Mouse (Mus musculus): ENCODE results near the gene Casc3. TPM values are rescaled to one million over a fixed set of nuclear protein-coding genes. Genes with fewer than 3 reads are reported as not detected.

Gene Casc3
- total RNA-seq, 4 experiments from 2014 or later: 34.3 to 47.2 (median 41.6) TPM

GRCm38 (mm10) chr11:98873900-98874299 lies 69.2 kb downstream of the Casc3 start:
- DNase-seq: no peak

- no peak for DNase-seq
Measured at GRCm38 (mm10) chr11:98877001-98877400, 72.3 kb downstream of the Casc3 start.

Other genes starting within 250 kb of the Casc3 start
- gene Ormdl3, start 217.5 kb upstream of the Casc3 start, total RNA-seq (2022): 100 to 1,000 TPM; 102 to 147 (median 129) TPM
- not detected for gene Lrrc3c, start 206.6 kb upstream of the Casc3 start, total RNA-seq (2022)
- gene Gm12355, start 179.2 kb upstream of the Casc3 start, total RNA-seq (2022): 10 to 100 TPM; 12.6 to 16.2 (median 14.5) TPM
- 10 to 100 TPM in 1 of 4 experiments, 1 to 10 TPM in 3; 1.5 to 14.3 (median 4.9) TPM for gene Gsdma3, start 178.5 kb upstream of the Casc3 start, total RNA-seq (2022)
- under 1 TPM in 1 of 4 experiments, not detected in 3; 0.63 TPM for gene Gsdma2, start 158.1 kb upstream of the Casc3 start, total RNA-seq (2022)
- not detected for gene Gsdma, start 140.6 kb upstream of the Casc3 start, total RNA-seq (2022)
- gene Psmd3, start 122.4 kb upstream of the Casc3 start, total RNA-seq (2022): 100 to 1,000 TPM; 115 to 121 (median 117) TPM
- gene Csf3, start 103.6 kb upstream of the Casc3 start, total RNA-seq (2022): not detected
- 10 to 100 TPM; 47.7 to 63.3 (median 55.7) TPM for gene Med24, start 75.5 kb upstream of the Casc3 start, total RNA-seq (2022)
- gene Thra, start 64.3 kb upstream of the Casc3 start, total RNA-seq (2022): 100 to 1,000 TPM in 1 of 4 experiments, 10 to 100 TPM in 3; 67.1 to 111 (median 82.9) TPM
- gene Nr1d1, start 29.6 kb upstream of the Casc3 start, total RNA-seq (2022): 100 to 1,000 TPM; 140 to 286 (median 201) TPM
- gene Msl1, start 9.4 kb upstream of the Casc3 start, total RNA-seq (2022): 10 to 100 TPM; 93.5 to 98.5 (median 93.7) TPM
- 1 to 10 TPM in 2 of 4 experiments, under 1 TPM in 2; 0.55 to 1.8 (median 1.0) TPM for gene Rapgefl1, start 31.9 kb downstream of the Casc3 start, total RNA-seq (2022)
- gene Wipf2, start 58.7 kb downstream of the Casc3 start, total RNA-seq (2022): 10 to 100 TPM; 20.4 to 26.7 (median 23.5) TPM
- under 1 TPM; 0.20 to 0.95 (median 0.72) TPM for gene Cdc6, start 102.9 kb downstream of the Casc3 start, total RNA-seq (2022)
- 10 to 100 TPM; 21.3 to 36.8 (median 30.8) TPM for gene Rara, start 122.9 kb downstream of the Casc3 start, total RNA-seq (2022)
- gene Gjd3, start 178.1 kb downstream of the Casc3 start, total RNA-seq (2022): not detected
- gene Top2a, start 219.3 kb downstream of the Casc3 start, total RNA-seq (2022): 1 to 10 TPM; 3.1 to 8.3 (median 6.1) TPM
- gene Igfbp4, start 236.3 kb downstream of the Casc3 start, total RNA-seq (2022): 100 to 1,000 TPM in 2 of 4 experiments, 10 to 100 TPM in 2; 84.1 to 133 (median 104) TPM